Mouse (Mus musculus) Patski (cell line): ENCODE results near the gene Kif26b. TPM values are rescaled to one million over a fixed set of nuclear protein-coding genes. Genes with fewer than 3 reads are reported as not detected.

ENCODE experiments used
- ATAC-seq: fragments of 100-300 bp; one replicate; pipeline ENCODE4 v1.8.0; 2021
- CTCF ChIA-PET: fragments of 350-600 bp; sonication (Branson Sonifier 250); formaldehyde crosslinking; loops from one replicate; lab custom pipeline; 2022; ENCODE audit warnings: inconsistent platforms; lab: Charles Lee
- POLR2A ChIA-PET: fragments of 350-600 bp; sonication (Branson Sonifier 250); formaldehyde crosslinking; loops from one replicate; lab custom pipeline; 2022; ENCODE audit warnings: antibody characterized with exemption, inconsistent platforms; lab: Charles Lee
- DNase-seq: peaks from one replicate; pipeline ENCODE4 v3.0.0-alpha.2; 2011; ENCODE audit warnings: low read depth, low spot score
- H3K27me3 ChIP-seq: fragments of 371-371 bp; one replicate; pipeline ENCODE4 v1.5.1; 2021
- CTCF ChIP-seq: fragments of 100-300 bp; IDR thresholded peaks from one replicate; pipeline ENCODE4 v1.5.1; 2021
- in situ Hi-C: fragments of 300-500 bp; cut with MboI; formaldehyde crosslinking; loops from 3 replicates; pipeline ENCODE4 v1.11.1; 2018; ENCODE audit warnings: low pct_unique_long_range_greater_than_20kb, mixed read lengths
- polyA plus RNA-seq: library from polyadenylated mRNA; unstranded; gene quantifications from one replicate; pipeline ENCODE4 v1.2.3, GENCODE M21; 2021

Kif26b gene
- polyA plus RNA-seq, 1 experiment from 2014 or later: 6.5 TPM

DNA sequence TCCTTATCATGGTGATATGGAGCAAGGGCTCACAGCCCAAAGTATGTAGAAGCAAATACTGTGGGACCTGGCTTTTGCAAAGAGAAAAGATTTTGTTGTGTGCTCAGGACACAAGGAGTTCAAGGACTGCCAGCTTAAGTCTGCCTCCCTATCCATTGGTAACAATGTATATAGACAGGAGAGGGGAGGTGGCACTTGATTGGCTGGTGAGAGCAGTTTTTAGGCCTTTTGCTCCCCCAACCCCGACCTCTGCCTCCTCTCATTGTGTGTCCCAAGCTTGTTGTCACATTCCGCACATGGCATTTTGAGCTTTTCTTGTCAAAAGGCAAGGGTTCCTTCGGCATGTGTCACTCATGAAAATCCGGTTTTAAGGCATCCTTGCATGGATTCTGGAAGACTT lies 326.0 kb downstream of the Kif26b start:
- ATAC-seq (no peak), DNase-seq (no peak)
- no peak for TF ChIP-seq CTCF
- no peaks in the 10 kb centered on the region for H3K27me3 ChIP-seq
- in situ Hi-C loops: no loop called here
- POLR2A ChIA-PET: no interaction called here
- CTCF ChIA-PET: interaction anchor here (1.9 kb wide), 1 partner anchor 14 kb away, joined by 6 read pairs; no protein-coding TSS in a partner anchor

DNA sequence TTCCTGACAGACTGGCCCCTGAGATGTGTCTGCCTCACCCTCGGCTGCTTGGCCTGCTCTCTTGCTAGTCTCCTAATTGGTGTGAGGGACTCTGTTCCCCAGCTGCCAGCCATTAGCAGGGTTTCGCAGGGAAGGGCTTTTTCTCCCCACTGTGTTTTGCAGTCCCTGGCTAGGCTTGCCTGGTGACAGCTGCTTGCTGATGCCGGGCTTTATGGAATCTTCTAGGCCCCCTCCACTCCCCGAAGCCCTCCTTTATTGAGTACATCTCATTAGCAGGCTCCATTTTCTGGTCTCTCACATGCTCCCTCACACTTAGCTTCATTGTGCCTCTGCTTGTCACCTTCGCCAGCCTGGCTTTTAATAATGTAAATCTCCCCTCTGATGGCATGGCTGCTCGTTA lies 327.0 kb downstream of the Kif26b start:
- ATAC-seq (no peak), DNase-seq (no peak)
- in situ Hi-C loops: no loop called here
- CTCF ChIA-PET: interaction anchor here (1.9 kb wide), 1 partner anchor 13 kb away, joined by 6 read pairs; no protein-coding TSS in a partner anchor
- no peaks in the 10 kb centered on the region for H3K27me3 ChIP-seq
- no peak for TF ChIP-seq CTCF
- POLR2A ChIA-PET: no interaction called here

DNA sequence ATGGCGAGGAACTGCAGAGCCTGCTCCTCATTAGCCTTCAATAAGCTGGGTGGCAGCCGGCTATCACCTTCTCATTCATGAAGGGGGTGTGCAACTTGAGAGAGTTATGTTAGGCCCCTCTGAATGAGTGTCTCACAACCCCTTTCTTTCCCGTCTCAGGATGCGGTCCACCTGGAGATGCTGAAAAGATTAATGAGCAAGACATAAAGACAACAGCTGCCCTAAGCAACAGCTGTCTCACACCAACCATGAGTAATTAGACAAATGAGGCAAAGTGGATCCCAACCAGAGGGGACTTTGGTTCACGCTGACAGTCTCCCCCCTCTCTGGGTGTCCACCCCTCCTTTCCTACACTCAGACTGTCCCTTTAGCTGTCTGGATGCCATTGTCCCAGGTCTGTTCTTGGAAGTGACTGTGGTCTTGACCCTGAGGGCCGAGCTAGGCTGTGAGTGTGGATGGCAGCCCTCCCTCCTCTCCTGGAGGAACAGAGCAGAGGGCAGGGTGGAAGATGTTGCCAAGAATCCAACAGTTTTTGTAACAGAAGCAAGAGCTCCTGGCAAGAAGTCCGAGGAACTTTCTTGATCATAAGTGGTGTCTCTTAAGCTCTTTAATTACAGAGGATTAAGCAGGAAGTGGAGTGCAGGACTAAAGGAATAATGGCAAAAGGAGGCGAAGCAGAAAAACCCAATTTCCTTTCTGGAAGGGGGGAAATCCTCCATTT lies 331.9 kb downstream of the Kif26b start:
- DNase-seq (peak; percentile 7), ATAC-seq (no peak)
- POLR2A ChIA-PET: no interaction called here
- in situ Hi-C loops: no loop called here
- no peaks in the 10 kb centered on the region for H3K27me3 ChIP-seq
- no peak for TF ChIP-seq CTCF
- CTCF ChIA-PET: interaction anchor here (1.1 kb wide), 1 partner anchor 24 kb away, joined by 3 read pairs; no protein-coding TSS in a partner anchor

DNA sequence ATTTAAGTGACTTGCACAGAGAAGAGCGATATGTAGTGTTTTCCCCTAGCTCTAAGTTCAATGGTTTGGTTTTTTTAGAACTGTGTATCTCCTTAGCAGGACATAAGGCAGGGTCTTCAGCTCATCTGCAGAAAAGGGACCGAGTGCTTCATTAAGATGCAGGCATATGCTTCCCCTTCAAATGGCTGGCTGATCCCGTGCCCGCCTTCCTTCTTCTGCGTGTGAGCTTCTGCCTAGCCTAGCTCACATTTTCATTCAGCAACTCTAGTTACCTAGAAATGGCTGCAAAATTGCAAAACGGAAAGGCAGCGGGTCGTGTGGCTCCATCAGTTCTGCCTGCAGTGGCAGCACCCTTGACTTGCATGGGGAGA lies 332.5 kb downstream of the Kif26b start:
- ATAC-seq (no peak), DNase-seq (no peak)
- no peaks in the 10 kb centered on the region for H3K27me3 ChIP-seq
- ChIA-PET CTCF (interaction anchor here (1.1 kb wide), 1 partner anchor 9 kb away, joined by 3 read pairs; no protein-coding TSS in a partner anchor), POLR2A (no interaction called here)
- in situ Hi-C loops: no loop called here
- no peak for TF ChIP-seq CTCF

DNA sequence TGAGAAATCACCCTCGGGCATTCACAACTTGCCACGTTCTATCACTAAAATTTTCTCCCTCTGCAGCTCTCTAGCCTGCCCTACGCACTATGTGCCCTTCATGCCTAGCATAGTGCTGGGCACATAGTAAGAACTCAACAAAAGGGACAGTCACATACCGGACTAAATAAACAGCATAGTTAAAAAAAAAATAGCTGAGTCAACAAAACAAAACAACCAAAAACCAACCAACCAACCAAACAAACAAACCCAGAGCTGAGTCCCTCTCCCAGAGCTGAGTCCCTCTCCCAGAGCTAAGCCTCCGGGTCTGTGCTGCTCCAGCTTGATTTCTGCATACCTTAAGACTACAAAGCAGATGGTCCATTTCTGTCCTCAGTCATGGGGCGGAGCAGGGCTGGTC lies 334.8 kb downstream of the Kif26b start:
- H3K27me3 ChIP-seq: no peaks in the 10 kb centered on the region
- ATAC-seq (no peak), DNase-seq (no peak)
- in situ Hi-C loops: no loop called here
- CTCF ChIA-PET: interaction anchor here (1.3 kb wide), 1 partner anchor 12 kb away, joined by 5 read pairs; no protein-coding TSS in a partner anchor
- POLR2A ChIA-PET: no interaction called here
- no peak for TF ChIP-seq CTCF

DNA sequence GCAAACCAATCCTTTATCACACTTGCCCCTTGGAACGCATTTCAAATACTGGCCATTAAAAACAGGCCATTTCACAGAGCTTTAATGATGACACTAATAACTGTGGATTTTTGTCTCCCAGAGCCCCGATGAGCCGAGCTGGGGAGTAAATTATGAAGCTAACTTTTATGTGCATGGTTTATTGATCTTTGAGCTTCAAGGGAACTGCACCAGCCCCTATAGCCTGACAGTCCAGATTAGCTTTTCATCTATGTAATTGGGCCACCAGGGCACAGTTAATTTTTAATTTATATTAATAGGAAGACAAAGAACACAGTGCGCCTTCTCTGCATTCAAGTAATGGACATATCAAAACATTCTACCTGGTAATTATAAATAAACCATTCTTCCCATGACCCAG lies 335.4 kb downstream of the Kif26b start:
- in situ Hi-C loops: no loop called here
- DNase-seq: no peak
- H3K27me3 ChIP-seq: no peaks in the 10 kb centered on the region
- no peak for TF ChIP-seq CTCF
- POLR2A ChIA-PET: no interaction called here
- CTCF ChIA-PET: interaction anchor here (0.8 kb wide), 1 partner anchor 12 kb away, joined by 3 read pairs; no protein-coding TSS in a partner anchor
- ATAC-seq: no peak

DNA sequence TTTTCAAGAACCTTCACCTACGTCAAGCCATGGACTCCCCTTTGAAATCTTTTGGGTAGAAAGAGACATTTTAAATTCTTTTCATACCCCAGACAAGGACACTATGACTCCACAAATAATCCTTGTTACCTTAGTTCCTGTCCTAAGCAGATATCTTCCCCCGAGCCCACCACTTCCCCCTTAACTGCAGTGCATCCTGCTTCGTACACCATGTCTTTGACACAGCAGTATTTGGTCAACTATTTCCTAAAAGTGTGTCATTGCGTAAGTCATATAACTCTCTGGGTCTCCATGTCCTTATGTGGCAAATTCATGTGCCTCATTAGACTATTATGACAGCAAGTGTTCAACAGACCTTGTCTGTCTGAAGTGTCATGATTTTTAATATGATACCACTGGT lies 337.8 kb downstream of the Kif26b start:
- CTCF ChIA-PET: no interaction called here
- in situ Hi-C loops: no loop called here

DNA sequence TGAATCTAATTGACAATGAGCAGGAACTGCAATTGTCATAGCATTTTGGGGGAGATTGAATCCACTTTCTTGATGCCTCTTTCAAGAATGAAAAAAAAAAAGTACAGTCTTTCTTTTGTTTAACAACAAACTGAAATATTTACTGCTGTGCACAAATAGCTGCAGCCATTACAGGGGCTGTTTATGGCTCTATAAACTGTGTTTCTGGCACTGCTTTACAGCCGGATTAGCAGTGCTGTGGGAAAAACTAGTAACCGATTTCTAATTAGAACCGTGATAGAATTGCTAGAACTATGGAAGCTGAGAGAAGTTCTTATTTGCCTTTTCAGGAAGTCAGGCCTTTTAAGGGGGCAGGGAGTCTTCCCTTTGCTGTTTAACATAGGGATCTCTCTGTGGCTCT lies 342.1 kb downstream of the Kif26b start:
- CTCF ChIA-PET: no interaction called here
- TF ChIP-seq CTCF: no peak
- in situ Hi-C loops: no loop called here
- ATAC-seq (no peak), DNase-seq (no peak)
- H3K27me3 ChIP-seq: no peaks in the 10 kb centered on the region
- POLR2A ChIA-PET: no interaction called here

More for the DNA sequence above, 337.8 kb downstream of the Kif26b start:
- no peak for TF ChIP-seq CTCF
- H3K27me3 ChIP-seq: no peaks in the 10 kb centered on the region
- POLR2A ChIA-PET: no interaction called here
- DNase-seq: no peak
- ATAC-seq: no peak

DNA sequence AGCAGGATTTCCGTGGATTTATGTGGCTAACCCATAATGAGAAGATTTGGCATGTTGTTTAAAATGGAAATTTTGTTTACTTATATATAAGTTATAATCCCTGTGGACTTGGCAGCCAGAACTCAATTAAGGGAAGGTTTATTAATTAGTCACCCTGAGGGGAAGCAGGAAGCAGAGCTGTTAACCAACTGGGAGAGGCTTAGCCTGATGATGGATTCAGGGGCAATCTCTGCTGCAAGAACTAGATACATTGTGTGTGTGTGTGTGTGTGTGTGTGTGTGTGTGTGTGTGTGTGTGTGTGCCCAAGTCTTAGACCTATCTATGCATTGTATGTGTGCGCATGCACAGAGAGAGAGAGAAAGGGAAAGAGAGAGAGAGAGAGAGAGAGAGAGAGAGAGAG lies 348.0 kb downstream of the Kif26b start:
- POLR2A ChIA-PET: no interaction called here
- in situ Hi-C loops: no loop called here
- DNase-seq (no peak), ATAC-seq (no peak)
- TF ChIP-seq CTCF: no peak
- CTCF ChIA-PET: no interaction called here
- no peaks in the 10 kb centered on the region for H3K27me3 ChIP-seq

DNA sequence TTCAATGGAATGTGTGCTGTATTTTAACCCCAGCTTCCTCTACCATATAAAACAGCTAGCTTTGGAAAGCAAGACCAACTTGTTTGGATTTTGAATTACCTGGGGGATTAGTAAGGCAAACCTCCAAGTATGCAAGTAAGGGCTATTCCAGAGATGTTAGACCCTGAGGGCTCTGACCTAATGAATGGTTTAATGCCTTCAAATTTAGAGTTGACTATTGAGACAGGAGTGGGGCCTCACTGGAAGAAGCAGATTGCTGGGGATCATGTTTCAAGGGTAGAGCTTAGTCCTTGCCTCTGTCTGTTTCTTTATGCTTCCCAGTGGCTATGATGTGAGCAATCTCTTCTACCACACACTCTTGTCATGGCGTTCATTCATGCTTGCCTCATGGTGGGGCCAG lies 349.8 kb downstream of the Kif26b start:
- POLR2A ChIA-PET: interaction anchor here (1.0 kb wide), 1 partner anchor 9 kb away, joined by 3 read pairs; no protein-coding TSS in a partner anchor
- H3K27me3 ChIP-seq: no peaks in the 10 kb centered on the region
- DNase-seq (no peak), ATAC-seq (no peak)
- no peak for TF ChIP-seq CTCF
- in situ Hi-C loops: no loop called here
- CTCF ChIA-PET: no interaction called here

DNA sequence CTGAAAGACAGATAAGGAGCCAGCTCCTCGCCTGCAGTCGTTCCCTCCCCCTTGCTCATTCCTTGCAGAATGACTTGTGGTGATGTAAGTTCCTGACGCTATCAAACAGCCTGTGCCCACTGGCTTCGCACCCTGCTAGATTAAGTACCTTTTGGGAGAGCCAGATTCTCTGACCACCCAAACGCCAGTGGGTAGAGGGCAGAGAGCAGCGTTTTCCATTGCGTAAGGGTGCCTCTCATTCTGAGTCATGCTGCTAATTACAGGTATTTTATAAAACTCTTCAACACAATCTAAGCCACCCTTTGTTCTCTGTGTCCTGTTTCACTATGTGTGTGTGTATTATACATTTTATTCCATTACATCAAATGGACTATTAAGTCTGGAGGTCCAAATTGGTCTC lies 352.0 kb downstream of the Kif26b start:
- DNase-seq (no peak), ATAC-seq (no peak)
- no peaks in the 10 kb centered on the region for H3K27me3 ChIP-seq
- no peak for TF ChIP-seq CTCF
- in situ Hi-C loops: no loop called here
- CTCF ChIA-PET: interaction anchor here (1.6 kb wide), 1 partner anchor 29 kb away, joined by 4 read pairs; no protein-coding TSS in a partner anchor
- POLR2A ChIA-PET: no interaction called here
